Mouse (Mus musculus) gastrocnemius, postnatal 36 days (tissue): ENCODE measurements around the gene Cdh4. TPM values are rescaled to one million over a fixed set of nuclear protein-coding genes. Genes with fewer than 3 reads are reported as not detected.

ENCODE experiments used
- DNase-seq, 2 experiments: peaks; one replicate each; pipeline ENCODE4 v3.0.0; 2022
- intact Hi-C: fragments of 180-260 bp; cut with DNase I; formaldehyde crosslinking; loops from one replicate; pipeline ENCODE4 v1.15.1; 2025
- total RNA-seq, 2 experiments: library from RNA; stranded (reverse); gene quantifications; 2 replicates each; pipeline ENCODE4 v1.2.3; 2021

Cdh4 gene
- total RNA-seq, 2 experiments from 2014 or later, result 5.1 to 8.2 TPM

DNA sequence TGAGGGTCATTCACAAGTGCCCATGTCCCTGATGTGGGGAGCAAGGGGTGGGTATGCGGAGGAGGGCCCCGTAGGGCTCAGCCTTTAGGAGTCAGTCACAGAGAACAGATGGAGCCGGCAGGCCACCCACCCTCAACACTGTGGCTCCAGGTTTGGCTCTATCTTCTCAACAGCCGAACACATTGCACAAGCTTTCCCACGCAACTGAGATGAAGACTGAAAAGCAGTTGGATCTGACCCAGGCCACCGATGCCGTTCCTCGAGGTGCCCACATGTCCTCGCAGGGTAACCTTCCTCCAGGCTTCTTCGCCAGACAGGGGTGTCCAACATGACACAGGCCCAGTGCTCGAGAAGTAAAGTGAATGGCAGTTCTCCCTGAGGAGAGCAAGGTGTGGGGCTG, 144.2 kb downstream of the Cdh4 start:
- intact Hi-C loops, result no loop called here

GRCm38 (mm10) chr2:179587069-179587468, 144.8 kb downstream of the Cdh4 start:
- DNase-seq, result no peak
- intact Hi-C loops, result no loop called here

More for the DNA sequence above, 144.2 kb downstream of the Cdh4 start:
- no peak for DNase-seq

DNA sequence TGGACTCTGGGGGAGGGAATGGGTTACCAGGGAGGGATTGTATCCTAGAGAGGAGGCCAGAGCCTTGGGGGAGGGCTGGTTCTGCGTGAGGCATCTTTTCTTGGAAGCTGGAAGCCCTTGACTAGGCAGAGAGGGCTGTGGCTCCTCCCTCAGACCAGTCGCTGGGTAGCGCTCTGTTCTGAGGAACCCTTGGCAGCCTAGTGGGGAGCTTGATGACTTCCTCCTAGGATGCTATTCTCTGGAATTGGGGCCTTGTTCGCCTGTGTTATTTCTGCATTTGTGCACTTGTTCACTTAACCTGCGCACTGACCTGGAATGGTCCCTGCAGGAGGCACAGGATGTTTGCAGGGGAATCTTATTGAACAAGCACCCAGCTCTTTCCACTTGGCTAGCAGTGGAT, 149.4 kb downstream of the Cdh4 start:
- DNase-seq, result no peak
- intact Hi-C loops, result no loop called here

DNA sequence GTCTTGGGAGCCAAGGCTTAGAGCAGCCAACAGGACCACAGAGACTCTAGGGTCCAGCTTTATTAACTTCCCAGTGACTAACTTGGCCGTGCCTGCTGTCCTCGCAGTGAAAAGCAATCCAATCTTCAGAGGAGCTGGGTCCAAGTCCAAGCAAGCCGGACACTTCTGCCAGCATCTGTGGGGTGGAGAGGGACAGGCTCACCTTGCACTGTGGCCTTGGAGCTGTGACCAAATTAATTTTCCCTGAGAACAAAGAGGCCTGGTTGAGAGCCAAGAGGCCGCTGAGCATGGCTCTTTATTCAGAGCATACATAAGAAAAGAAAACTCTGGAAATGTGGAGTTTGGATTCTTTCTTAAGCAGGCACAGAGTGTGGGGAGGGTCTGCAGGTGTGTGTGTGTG, 152.8 kb downstream of the Cdh4 start:
- intact Hi-C loops, result no loop called here
- no peak for DNase-seq

DNA sequence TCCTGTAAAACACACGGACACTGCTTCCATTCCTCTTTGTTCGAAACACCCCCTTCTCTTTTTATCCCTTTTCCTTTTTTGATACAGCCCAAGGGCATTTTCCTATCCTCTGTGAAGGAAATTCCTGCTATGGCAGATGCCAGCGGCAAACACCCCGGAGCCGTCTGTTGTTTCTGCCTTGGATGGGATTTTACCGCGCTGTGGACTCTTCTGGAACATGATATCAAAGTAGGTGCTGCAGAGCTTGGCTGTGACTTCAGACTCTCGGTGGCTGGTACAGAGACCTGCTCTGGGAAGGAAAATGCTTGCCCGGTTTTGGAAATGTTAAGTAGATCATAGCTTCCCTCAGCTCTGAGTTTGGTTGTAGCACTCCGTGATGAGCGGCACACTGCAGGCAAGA, 156.7 kb downstream of the Cdh4 start:
- intact Hi-C loops, result no loop called here
- DNase-seq, result no peak

GRCm38 (mm10) chr2:179599886-179600285, 157.7 kb downstream of the Cdh4 start:
- intact Hi-C loops, result no loop called here
- no peak for DNase-seq

GRCm38 (mm10) chr2:179600347-179600746, 158.1 kb downstream of the Cdh4 start:
- intact Hi-C loops, result no loop called here
- DNase-seq, result no peak

- intact Hi-C loops, result no loop called here
- DNase-seq, result no peak
These were observed 158.9 kb downstream of the Cdh4 start for GRCm38 (mm10) chr2:179601167-179601566.

DNA sequence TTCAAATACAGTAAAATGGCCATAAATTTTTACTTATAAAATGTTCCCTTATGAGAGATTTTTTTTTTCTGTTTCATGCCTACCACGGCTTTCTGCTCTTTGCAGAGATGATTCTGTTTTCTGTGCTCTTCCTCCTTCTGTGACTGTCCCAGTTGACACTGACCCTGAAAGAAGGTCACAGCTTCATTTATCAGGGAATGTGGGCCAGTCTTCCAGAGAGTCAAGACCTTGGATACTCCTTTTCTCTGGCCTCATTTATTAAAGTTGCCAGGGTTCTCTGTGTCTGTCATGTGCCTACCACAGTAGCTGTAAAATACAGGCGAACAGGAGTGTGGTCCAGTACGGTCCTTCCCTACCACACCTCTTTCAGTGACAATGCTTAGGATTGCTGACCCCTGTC, 162.5 kb downstream of the Cdh4 start:
- no peak for DNase-seq
- intact Hi-C loops, result no loop called here

DNA sequence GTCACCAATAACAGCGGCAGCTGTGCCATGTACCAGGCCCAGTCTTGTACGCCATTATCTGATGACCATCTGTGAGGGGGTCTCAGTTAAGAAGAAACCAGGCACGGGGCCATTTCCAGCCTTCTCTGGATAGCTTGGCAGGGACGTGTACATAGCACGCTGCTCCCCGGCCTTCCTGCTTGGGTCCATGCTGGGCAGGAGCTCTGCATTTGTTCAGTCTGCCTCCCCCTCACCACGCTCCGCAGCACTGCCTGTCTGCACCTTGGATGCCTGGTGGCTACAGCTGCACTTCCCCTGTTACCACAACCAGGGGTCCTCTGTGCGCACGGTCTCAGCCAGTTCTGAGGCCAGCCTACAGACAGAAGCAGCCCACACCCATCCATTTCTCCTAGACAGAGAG, 163.0 kb downstream of the Cdh4 start:
- no peak for DNase-seq
- intact Hi-C loops, result no loop called here

DNA sequence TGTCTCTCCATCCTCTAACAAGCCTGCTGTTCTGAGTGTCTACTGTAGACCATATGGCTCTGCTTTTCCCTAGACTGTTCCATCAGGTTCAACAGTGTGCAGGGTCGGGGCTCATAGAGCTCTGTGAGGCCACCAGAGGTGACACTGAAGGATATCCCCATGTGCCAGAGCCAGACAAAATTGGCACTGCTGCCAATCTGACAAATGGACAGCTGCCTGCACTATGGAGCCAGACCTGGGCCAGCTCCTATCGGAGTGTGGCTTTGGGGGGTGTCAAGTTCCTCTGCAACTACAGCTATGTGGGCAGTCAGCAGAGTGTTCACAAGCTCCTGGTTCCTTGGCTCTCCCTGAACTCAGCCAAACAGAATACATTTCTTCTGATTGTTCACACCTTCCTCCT, 164.1 kb downstream of the Cdh4 start:
- no peak for DNase-seq
- intact Hi-C loops, result no loop called here

GRCm38 (mm10) chr2:179615906-179616305, 173.7 kb downstream of the Cdh4 start:
- intact Hi-C loops, result no loop called here
- no peak for DNase-seq

DNA sequence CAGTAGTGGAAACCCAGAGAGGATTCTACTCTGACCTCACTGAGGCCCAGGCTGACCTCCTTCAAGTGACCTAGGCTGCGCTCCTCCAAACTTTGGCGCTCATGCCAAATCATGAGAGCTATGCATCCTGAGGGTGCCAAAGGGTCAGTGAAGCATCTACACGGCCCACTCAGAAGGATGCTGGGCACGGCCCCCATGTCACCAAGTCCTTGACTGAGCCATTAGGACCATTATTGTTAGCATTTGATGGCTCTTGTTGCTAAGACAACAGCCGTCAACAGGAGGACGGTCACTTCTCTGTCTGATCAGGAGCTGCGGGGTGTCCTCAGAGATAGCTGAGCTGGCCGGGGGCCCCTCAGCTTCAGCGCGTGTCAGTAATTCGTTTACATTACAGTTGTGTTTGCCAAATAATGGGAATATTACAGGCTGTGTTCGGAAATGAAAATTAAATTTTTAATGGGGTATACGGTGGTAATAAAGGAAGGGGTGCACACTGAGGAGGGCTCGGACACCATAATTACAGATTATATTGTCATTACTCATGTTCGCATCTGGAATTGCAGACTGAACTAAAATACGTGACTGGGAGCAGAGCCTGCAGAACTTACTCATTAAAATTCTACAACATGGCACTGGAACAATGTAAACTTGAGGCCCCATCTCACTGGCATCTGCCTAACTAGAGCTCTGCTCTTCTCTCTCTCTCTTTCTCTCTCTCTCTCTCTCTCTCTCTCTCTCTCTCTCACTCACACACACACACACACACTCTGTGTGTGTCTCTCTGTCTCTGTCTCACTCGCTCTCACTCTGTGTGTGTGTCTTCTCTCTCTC, 181.6 kb downstream of the Cdh4 start:
- no peak for DNase-seq
- intact Hi-C loops, result no loop called here

- DNase-seq, result no peak
- intact Hi-C loops, result no loop called here
These were observed 185.3 kb downstream of the Cdh4 start for GRCm38 (mm10) chr2:179627563-179627962.

DNA sequence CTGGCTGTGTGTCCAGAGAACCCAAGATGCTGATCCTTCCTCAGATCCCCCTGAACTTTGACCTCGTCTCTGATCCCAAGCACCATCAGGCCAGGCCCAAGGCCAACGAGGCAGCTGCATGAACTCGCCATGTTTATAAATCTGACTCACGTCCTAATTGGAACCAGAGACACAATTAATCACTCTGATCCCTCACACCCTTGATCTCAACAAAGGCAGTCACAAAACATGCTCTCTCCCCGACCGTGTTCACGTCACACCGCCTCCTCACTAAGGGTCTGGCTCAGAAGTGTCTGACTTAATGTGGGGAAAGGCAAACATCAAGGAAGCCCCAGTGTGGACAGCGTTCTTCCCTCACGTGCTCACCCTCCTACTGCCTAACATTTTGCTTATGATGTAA, 188.5 kb downstream of the Cdh4 start:
- no peak for DNase-seq
- intact Hi-C loops, result no loop called here

DNA sequence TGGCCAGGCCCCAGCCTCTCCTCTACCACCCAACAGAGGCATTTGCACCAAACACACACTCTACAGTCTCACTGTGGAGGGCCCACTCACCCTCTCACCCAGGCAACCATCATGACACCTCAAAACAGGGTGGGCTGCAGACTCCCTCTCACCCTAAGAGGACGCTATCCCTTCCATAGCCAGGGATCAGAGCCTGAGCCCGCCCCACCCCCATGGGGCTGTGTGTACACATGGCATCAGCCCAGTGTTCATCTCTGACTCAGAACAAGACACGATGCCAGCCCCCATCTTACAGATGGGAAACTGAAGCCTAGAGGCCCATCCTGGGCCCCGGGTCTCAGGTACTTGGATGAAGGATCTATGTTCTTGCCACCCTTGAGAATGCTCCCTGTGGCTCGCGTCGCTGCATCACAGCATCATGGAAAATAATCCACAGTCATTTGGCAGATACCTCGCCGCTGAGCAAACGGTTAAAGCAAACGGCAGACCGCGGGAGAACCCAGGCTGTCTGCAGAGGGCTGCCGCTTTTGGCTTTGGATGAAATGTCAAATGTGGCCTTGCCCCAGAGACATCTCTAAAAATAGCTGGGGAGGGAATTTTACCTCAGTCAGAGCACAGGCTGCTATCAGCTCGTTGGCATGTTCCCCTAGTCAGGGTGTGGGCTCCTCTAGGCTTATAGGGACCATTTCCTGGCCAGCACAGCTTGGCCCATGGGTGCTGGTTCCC, 198.5 kb downstream of the Cdh4 start:
- DNase-seq, result peak; percentile 19 to 42
- intact Hi-C loops, result no loop called here

DNA sequence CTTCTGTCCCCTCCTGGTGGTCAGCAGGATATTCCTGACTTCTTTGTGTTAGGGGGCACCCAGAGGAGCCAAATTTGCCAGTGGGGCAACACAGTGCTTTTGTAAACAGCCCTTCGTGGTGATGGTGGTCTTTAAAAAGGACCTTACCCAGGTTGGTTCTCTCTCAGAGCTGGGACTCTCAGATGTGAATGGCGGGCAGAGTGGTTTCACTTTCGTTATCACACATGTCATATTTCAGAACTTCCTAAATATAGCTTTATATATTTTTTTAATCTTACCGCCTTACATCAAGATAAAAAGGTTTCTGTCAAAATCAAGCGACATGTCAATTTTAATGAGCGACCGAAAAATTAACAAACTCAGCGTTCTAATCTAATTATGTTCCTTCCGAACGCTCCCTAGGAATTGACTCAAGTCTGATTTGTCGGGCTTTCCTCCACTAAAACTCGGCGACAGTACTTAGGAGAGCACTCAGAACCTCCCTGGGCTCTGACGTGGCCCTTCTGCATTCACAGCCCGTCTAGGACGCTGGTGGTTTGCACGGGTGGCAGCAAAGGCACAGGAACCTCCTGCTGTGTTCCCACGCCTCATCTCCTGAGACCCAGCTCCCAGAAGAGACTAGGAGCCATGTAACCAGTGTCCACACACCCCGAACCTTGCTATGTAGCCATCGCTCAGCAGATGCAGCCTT, 206.5 kb downstream of the Cdh4 start:
- intact Hi-C loops, result no loop called here
- DNase-seq, result no peak

DNA sequence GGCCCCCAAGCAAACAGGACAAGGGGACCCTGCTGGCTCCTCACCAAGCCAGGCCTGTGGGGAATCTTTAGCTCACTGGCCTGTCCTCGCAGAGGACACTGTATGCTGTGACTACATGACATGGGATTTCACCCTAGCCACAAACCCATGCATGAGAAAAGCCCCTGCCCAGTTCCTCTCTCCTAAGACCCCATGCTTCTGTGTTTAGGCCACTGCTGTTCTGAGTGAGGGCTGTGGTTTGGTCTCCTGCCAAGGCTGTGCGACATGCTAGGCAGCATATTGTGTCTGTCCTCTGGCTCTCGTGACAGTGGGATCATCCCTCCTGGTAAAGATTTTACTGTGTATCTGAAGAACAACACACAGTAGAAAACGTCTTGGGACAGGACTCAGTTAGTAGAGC, 207.1 kb downstream of the Cdh4 start:
- intact Hi-C loops, result no loop called here
- DNase-seq, result no peak

DNA sequence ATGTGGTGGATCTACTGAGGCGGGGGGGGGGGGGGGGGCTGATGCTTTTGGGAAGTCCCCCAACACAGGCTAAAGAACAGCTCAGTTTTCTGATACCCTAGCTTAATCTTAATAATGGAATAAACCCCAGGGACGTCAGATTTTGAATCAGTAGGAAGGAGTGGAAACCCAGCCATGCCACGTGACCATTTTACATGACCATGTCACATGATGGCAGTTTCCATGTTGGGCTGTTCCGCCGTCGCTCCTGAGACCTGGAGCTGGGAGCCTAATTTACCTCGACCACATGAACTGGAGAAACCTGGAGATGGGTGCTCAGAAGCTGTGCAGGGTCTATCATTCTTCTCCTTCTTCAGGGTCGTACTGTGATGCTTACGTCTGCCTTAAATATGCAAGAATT, 207.9 kb downstream of the Cdh4 start:
- DNase-seq, result no peak
- intact Hi-C loops, result no loop called here

DNA sequence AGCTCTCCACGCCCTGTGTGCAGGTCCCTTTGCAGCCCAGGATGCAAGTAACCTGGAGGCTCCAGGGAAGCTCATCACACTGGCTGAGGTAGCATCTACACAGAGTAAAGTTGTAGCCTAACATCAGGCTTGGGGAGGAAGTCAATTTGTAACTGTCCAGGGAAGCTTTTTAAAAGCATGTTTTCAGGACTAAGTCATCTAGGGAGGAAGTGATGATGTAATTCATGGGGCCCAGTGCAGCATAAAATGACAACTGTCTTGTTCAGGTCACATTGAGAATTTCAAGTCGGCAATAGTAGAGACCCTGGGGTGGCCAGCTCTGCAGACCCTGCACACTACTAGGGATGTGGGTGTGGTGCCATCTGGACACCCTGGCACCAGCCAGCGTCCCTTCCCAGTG, 213.3 kb downstream of the Cdh4 start:
- intact Hi-C loops, result no loop called here
- no peak for DNase-seq

DNA sequence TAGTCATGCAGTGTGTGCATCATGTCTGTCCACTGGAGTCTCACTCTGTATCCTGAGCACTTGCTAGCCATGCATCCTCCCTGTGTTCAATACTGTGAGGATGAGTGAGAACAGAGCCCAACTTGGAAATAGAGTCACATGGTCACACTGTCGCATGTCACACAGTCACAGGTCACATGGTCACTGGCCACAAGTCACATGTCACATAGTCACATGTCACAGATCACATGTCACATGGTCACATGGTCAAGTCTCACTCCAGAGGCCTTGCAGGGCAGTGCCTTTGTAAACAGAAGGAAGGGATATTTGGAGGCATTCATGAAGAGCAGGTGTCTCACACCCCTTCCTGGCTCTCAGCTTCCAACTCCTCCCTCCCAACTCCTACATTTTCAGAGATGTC, 217.0 kb downstream of the Cdh4 start:
- intact Hi-C loops, result no loop called here
- no peak for DNase-seq
